In the genomic region with DNA sequence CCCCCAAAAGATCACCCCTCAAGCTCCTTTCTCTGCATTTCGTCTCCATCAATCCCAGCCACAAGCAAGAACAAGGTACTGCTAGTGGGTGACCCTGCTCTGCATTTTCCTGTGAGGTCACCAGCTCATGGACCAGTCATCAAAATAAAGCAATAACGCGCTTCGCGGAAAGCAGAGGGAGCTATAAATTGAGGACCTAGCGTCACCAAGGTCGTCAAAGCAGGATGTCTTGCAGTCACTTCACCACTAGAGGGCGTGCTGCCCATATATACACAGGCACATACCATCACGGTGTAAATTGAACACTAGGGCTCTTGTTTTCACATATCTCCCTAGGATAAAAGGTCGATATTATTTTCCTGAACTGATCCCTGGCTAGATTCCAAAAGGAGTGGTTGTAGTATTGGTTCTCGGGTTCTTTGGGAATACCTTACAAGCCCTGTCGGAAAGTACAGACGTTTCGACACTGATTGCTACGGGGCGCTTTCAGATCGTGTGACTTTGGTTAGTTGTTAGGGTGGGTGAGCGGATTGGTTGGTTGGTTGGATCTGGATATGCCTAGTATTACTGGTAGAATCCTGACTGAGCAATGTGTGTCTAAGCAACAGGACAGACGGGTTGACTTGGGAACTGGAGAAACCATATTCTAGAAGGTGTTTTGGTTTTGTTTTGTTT, we compare ENCODE assay signal across 7 mouse cellular contexts.
DNase-seq lines count a peak whose midpoint lies in the region; ATAC-seq and TF ChIP-seq lines count a peak whose summit lies in the region.

No protein-coding gene starts in this region.

- H3K4me3 ChIP-seq in gastrocnemius, adult 2 months, result peak overlapping the region; percentile 58
- H3K4me3 ChIP-seq in left cerebral cortex, adult 2 months, result peak overlapping the region; percentile 28; the same call in 1 of the 2 replicates

- peak; percentile 94 for TF ChIP-seq CTCF in gastrocnemius, adult 2 months (IDR thresholded peaks at IDR 0.05)
- peak; percentile 92 for TF ChIP-seq CTCF in left cerebral cortex, adult 2 months (IDR thresholded peaks at IDR 0.05)

- H3K27ac ChIP-seq in gastrocnemius, adult 2 months, result peak overlapping the region; percentile 72
- no peak overlapping the region for H3K27ac ChIP-seq in left cerebral cortex, adult 2 months

- ATAC-seq in activated CD4-positive, CD25-positive, alpha-beta regulatory T cell, adult 4 months, result peak; percentile 92
- ATAC-seq in megakaryocyte, adult 5-6 weeks (ENCODE audit: poor library complexity, severe bottlenecking), result peak; percentile 83

- DNase-seq in cerebellum, postnatal 14 days, result peak; percentile 64 to 71
- DNase-seq in gastrocnemius, adult 2 months, result peak; percentile 79
- DNase-seq in hindlimb bud, embryonic 11.5 days (ENCODE audit: extremely low spot score, low read depth, low spot score), result peak; percentile 70
- peak; percentile 65 to 70 for DNase-seq in left cerebral cortex, adult 2 months (ENCODE audit: extremely low spot score in 1 of 2, low spot score in 2 of 2)
- DNase-seq in right cerebral cortex, postnatal 25 days, result peak; percentile 28

- intact Hi-C loops in gastrocnemius, adult 2 months (cut with DNase I), result loop anchor here (2.0 kb wide), 1 partner anchor 84 kb away; a partner anchor contains a TSS
- intact Hi-C loops in left cerebral cortex, adult 2 months (cut with DNase I), result no loop called here

Comparison
In these comparisons a context has a peak if more than half of its experiments do, and no peak if none do; other contexts are left out.
1. DNase-seq: peak in every context shown above with its lines; median percentile 79 in gastrocnemius, adult 2 months; 70 in hindlimb bud, embryonic 11.5 days; 68 in cerebellum, postnatal 14 days; 68 in left cerebral cortex, adult 2 months; 28 in right cerebral cortex, postnatal 25 days.